16 mouse cellular contexts compared by ENCODE assay signal in the genomic region with DNA sequence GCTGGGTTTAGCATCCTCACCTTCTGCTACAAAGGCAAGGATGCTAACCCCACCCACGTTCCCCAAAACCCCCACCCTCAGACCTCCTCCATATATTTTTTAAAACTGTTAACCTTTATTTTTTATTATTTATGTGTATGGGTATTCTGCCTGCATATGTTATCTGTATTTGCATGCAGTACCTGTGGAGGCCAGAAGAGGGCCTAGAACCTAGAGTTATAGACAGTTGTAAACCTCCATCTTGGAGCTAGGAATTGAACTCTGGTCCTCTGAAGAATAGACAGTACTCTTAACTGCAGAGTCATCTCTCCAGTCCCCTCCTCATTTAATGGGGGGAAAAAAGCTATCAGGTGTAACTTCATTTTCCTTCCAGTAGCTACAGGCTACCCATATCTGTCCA. TPM values are rescaled to one million over a fixed set of nuclear protein-coding genes. Genes with fewer than 3 reads are reported as not detected.
DNase-seq lines count a peak whose midpoint lies in the region; ATAC-seq and TF ChIP-seq lines count a peak whose summit lies in the region.
"Had no signal": no experiment of that assay in that cellular context is flagged by ENCODE, and none has a peak within 500 bp of the region (broad histone marks: within the 10 kb centered on the region; RNA-seq: fewer than 3 reads in every experiment).

No protein-coding gene starts in this region.

- TF ChIP-seq CTCF in heart, postnatal 0 days (IDR thresholded peaks at IDR 0.05; ENCODE audit: low read depth): peak; percentile 8; the same call in 1 of the 2 replicates
- TF ChIP-seq CTCF in midbrain, postnatal 0 days (IDR thresholded peaks at IDR 0.05): peak; percentile 68
- peak; percentile 68 for TF ChIP-seq CTCF in E14TG2a.4 (conservative IDR thresholded peaks at IDR 0.05; ENCODE audit: low read length)

- no peak overlapping the region for H3K4me2 ChIP-seq in heart, postnatal 0 days (ENCODE audit: low read depth, low read length)
- no peak overlapping the region for H3K4me2 ChIP-seq in midbrain, postnatal 0 days (ENCODE audit: low read depth, low read length, poor library complexity, severe bottlenecking)
- H3K4me2 ChIP-seq in midbrain, embryonic 15.5 days: no peak overlapping the region
- H3K4me2 ChIP-seq: limb, embryonic 15.5 days; neural tube, embryonic 13.5 days had no signal

- no peak overlapping the region for H3K27ac ChIP-seq in heart, postnatal 0 days (ENCODE audit: low read depth)
- H3K27ac ChIP-seq in midbrain, postnatal 0 days (ENCODE audit: low read depth, low read length): no peak overlapping the region
- no peak overlapping the region for H3K27ac ChIP-seq in midbrain, embryonic 15.5 days
- H3K27ac ChIP-seq: limb, embryonic 15.5 days; neural tube, embryonic 13.5 days had no signal

- no peak overlapping the region for H3K9ac ChIP-seq in heart, postnatal 0 days (replicated peaks; ENCODE audit: low read depth, low read length)
- no peak overlapping the region for H3K9ac ChIP-seq in midbrain, postnatal 0 days (replicated peaks; ENCODE audit: low read length, poor library complexity, severe bottlenecking)
- no peak overlapping the region for H3K9ac ChIP-seq in midbrain, embryonic 15.5 days
- H3K9ac ChIP-seq: limb, embryonic 15.5 days; neural tube, embryonic 13.5 days had no signal

- DNase-seq in heart, postnatal 0 days (ENCODE audit: low spot score): no peak
- no peak for DNase-seq in heart, postnatal 4 days
- DNase-seq in midbrain, postnatal 0 days (ENCODE audit: low spot score): no peak
- peak; percentile 59 for DNase-seq in induced T-regulatory cell, adult 2 months (ENCODE audit: low read depth)
- no peak for DNase-seq in kidney, adult 8-10 months
- no peak for DNase-seq in urinary bladder, postnatal 14 days (ENCODE audit: low spot score)
- DNase-seq: adrenal gland, adult 2 months; gastrocnemius, postnatal 14 days; heart, postnatal 36 days; spleen, adult 18-20 months had no signal

- 0 out of 2 replicates have a peak, but pooled peaks cover 6% of the 10 kb centered on the region for H3K36me3 ChIP-seq in heart, postnatal 0 days (replicated peaks; ENCODE audit: control insufficient read depth, insufficient read depth, low read length)
- peaks cover 52% of the 10 kb centered on the region for H3K36me3 ChIP-seq in midbrain, postnatal 0 days (ENCODE audit: insufficient read depth, low read length)
- H3K36me3 ChIP-seq in midbrain, embryonic 15.5 days (replicated peaks): peaks cover 44% of the 10 kb centered on the region
- peaks cover 82% of the 10 kb centered on the region for H3K36me3 ChIP-seq in E14TG2a.4 (ENCODE audit: insufficient read depth, low read length)
- H3K36me3 ChIP-seq: G1E had no signal

- no peak for TF ChIP-seq EP300 in heart, postnatal 0 days (IDR thresholded peaks at IDR 0.05; ENCODE audit: low read depth)

- no peaks in the 10 kb centered on the region for H3K9me3 ChIP-seq in heart, postnatal 0 days (replicated peaks; ENCODE audit: control insufficient read depth, low read length)
- no peaks in the 10 kb centered on the region for H3K9me3 ChIP-seq in midbrain, postnatal 0 days (ENCODE audit: low read length)
- H3K9me3 ChIP-seq in midbrain, embryonic 15.5 days: no peaks in the 10 kb centered on the region
- no peaks in the 10 kb centered on the region for H3K9me3 ChIP-seq in E14TG2a.4 (ENCODE audit: low read length)
- H3K9me3 ChIP-seq: G1E; limb, embryonic 15.5 days; neural tube, embryonic 13.5 days had no signal

- no peaks in the 10 kb centered on the region for H3K27me3 ChIP-seq in heart, postnatal 0 days (ENCODE audit: control insufficient read depth, insufficient read depth, low read length)
- H3K27me3 ChIP-seq in midbrain, postnatal 0 days (ENCODE audit: insufficient read depth, low read length): no peaks in the 10 kb centered on the region
- H3K27me3 ChIP-seq in midbrain, embryonic 15.5 days (replicated peaks): no peaks in the 10 kb centered on the region
- H3K27me3 ChIP-seq in E14TG2a.4 (ENCODE audit: insufficient read depth, low read length): no peaks in the 10 kb centered on the region
- H3K27me3 ChIP-seq: limb, embryonic 15.5 days; neural tube, embryonic 13.5 days had no signal

- no peak for ATAC-seq in heart, postnatal 0 days (ENCODE audit: insufficient read depth, low read depth)
- ATAC-seq in midbrain, postnatal 0 days (ENCODE audit: low FRiP score): no peak
- ATAC-seq in midbrain, embryonic 15.5 days (replicated peaks): no peak

- H3K4me3 ChIP-seq in heart, postnatal 0 days (ENCODE audit: low read depth, low read length): no peak overlapping the region
- no peak overlapping the region for H3K4me3 ChIP-seq in midbrain, postnatal 0 days (ENCODE audit: low read depth, low read length)
- no peak overlapping the region for H3K4me3 ChIP-seq in midbrain, embryonic 15.5 days
- no peak overlapping the region for H3K4me3 ChIP-seq in E14TG2a.4 (replicated peaks; ENCODE audit: low read length)
- H3K4me3 ChIP-seq: limb, embryonic 15.5 days; megakaryocyte, embryonic 14.5 days; neural tube, embryonic 13.5 days had no signal

- no peaks in the 10 kb centered on the region for H3K4me1 ChIP-seq in heart, postnatal 0 days (ENCODE audit: control insufficient read depth, insufficient read depth)
- no peaks in the 10 kb centered on the region for H3K4me1 ChIP-seq in midbrain, postnatal 0 days (ENCODE audit: insufficient read depth, low read length)
- H3K4me1 ChIP-seq in midbrain, embryonic 15.5 days: no peaks in the 10 kb centered on the region
- H3K4me1 ChIP-seq in E14TG2a.4 (replicated peaks; ENCODE audit: low read depth, low read length): peaks cover 30% of the 10 kb centered on the region
- H3K4me1 ChIP-seq: limb, embryonic 15.5 days; neural tube, embryonic 13.5 days had no signal

- 45% methylated on average over 1 of the region's 1 CpGs for WGBS in heart, postnatal 0 days
- 78% methylated on average over 1 of the region's 1 CpGs for WGBS in midbrain, postnatal 0 days
- 75% methylated on average over 1 of the region's 1 CpGs for WGBS in midbrain, embryonic 15.5 days

RNA-seq across cellular contexts. Expression of a gene that starts 9.8 kb away (rescaled TPM):
- 14.0 and 14.1 TPM in 2 replicates for total RNA-seq in heart, postnatal 0 days (2014; rRNA removed; ENCODE audit: low replicate concordance)
- 14.1 and 14.3 TPM in 2 replicates for polyA plus RNA-seq in heart, postnatal 0 days (2015; fragmentation: Nextera tagmentation; extraction: Ambion mirVana)
- 1 to 10 TPM; 8.3 TPM for total RNA-seq in heart, postnatal 4 days (2021)
- 23.1 and 29.7 TPM in 2 replicates for total RNA-seq in midbrain, postnatal 0 days (2014; rRNA removed)
- 15.0 and 17.6 TPM in 2 replicates for polyA plus RNA-seq in midbrain, postnatal 0 days (2015; fragmentation: Nextera tagmentation; extraction: Ambion mirVana)
- polyA plus RNA-seq in midbrain, embryonic 15.5 days (2015; fragmentation: Nextera tagmentation; extraction: Ambion mirVana): 24.7 and 28.0 TPM in 2 replicates

RNA-seq across cellular contexts. Expression of a gene that starts 18.1 kb away (rescaled TPM):
- total RNA-seq in heart, postnatal 0 days (2014; rRNA removed; ENCODE audit: low replicate concordance): 16.1 and 19.6 TPM in 2 replicates
- polyA plus RNA-seq in heart, postnatal 0 days (2015; fragmentation: Nextera tagmentation; extraction: Ambion mirVana): 7.0 TPM in 2 replicates
- total RNA-seq in heart, postnatal 4 days (2021): 10 to 100 TPM; 11.6 to 11.7 TPM
- total RNA-seq in midbrain, postnatal 0 days (2014; rRNA removed): 389 and 404 TPM in 2 replicates
- polyA plus RNA-seq in midbrain, postnatal 0 days (2015; fragmentation: Nextera tagmentation; extraction: Ambion mirVana): 206 and 213 TPM in 2 replicates
- 153 and 155 TPM in 2 replicates for polyA plus RNA-seq in midbrain, embryonic 15.5 days (2015; fragmentation: Nextera tagmentation; extraction: Ambion mirVana)

RNA-seq across cellular contexts. Expression of a gene that starts 54.1 kb away (rescaled TPM):
- total RNA-seq in heart, postnatal 0 days (2014; rRNA removed; ENCODE audit: low replicate concordance): 13.8 and 21.3 TPM in 2 replicates
- polyA plus RNA-seq in heart, postnatal 0 days (2015; fragmentation: Nextera tagmentation; extraction: Ambion mirVana): 11.3 and 15.0 TPM in 2 replicates
- 1 to 10 TPM; 7.8 to 9.4 TPM for total RNA-seq in heart, postnatal 4 days (2021)
- total RNA-seq in midbrain, postnatal 0 days (2014; rRNA removed): 24.2 and 24.8 TPM in 2 replicates
- polyA plus RNA-seq in midbrain, postnatal 0 days (2015; fragmentation: Nextera tagmentation; extraction: Ambion mirVana): 26.5 and 34.5 TPM in 2 replicates
- polyA plus RNA-seq in midbrain, embryonic 15.5 days (2015; fragmentation: Nextera tagmentation; extraction: Ambion mirVana): 29.4 TPM in 2 replicates
- total RNA-seq: gastrocnemius, postnatal 14 days had no signal

Comparison
In these comparisons a context has a peak if more than half of its experiments do, and no peak if none do; other contexts are left out.
1. CTCF ChIP-seq: peak in every context shown above with its lines; median percentile 68 in midbrain, postnatal 0 days; 68 in E14TG2a.4; 8 in heart, postnatal 0 days.
2. RNA of a gene that starts 18.1 kb away (total RNA-seq): 389 to 404 TPM in midbrain, postnatal 0 days; 16.1 to 19.6 TPM in heart, postnatal 0 days and 11.6 to 11.7 TPM in heart, postnatal 4 days; every median in the first group is over 10 times any median in the second.